Mouse (Mus musculus): ENCODE data around the gene Mrpl2.

GRCm38 (mm10) chr17:46617799-46618198 is 28.2 kb upstream of the Mrpl2 start:
- no peak for TF ChIP-seq CTCF (conservative IDR thresholded peaks at IDR 0.05; ENCODE audit: insufficient read depth, insufficient read length, low read depth, low read length)
- TF ChIP-seq POLR2A (IDR thresholded peaks at IDR 0.05; ENCODE audit: low read depth, low read length), result no peak

Data from kidney, adult 2 months (tissue).